Mouse (Mus musculus): Measurements from ENCODE around the gene Spef1. TPM values are rescaled to one million over a fixed set of nuclear protein-coding genes. Genes with fewer than 3 reads are reported as not detected.
A peak's percentile ranks its signal among the peaks of the same experiment; 100 is the strongest.

The Spef1 gene
- polyA plus RNA-seq, 1 experiment from 2014 or later = 10.1 TPM

GRCm38 (mm10) chr2:131159491-131159910, 27.6 kb downstream of the Spef1 start:
- H3K27ac ChIP-seq (ENCODE audit: low read depth, low read length) = peak overlapping the region; percentile 70
- 0 out of 2 replicates have a peak, but pooled peaks cover 5% of the 10 kb centered on the region for H3K36me3 ChIP-seq (ENCODE audit: control insufficient read depth, insufficient read depth, low read length)
- no peaks in the 10 kb centered on the region for H3K27me3 ChIP-seq (replicated peaks; ENCODE audit: control insufficient read depth, insufficient read depth, low read length)
- ATAC-seq = peak; percentile 72
- 0% methylated on average over 18 of the region's 18 CpGs for WGBS
- DNase-seq (ENCODE audit: low spot score) = no peak
- peak overlapping the region; percentile 85 for H3K4me2 ChIP-seq (ENCODE audit: low read length)
- H3K9ac ChIP-seq (ENCODE audit: low read length) = peak overlapping the region; percentile 74
- H3K9me3 ChIP-seq (replicated peaks; ENCODE audit: control insufficient read depth, low read length) = no peaks in the 10 kb centered on the region
- peak overlapping the region; percentile 73 for H3K4me3 ChIP-seq (ENCODE audit: low read depth, low read length)
- H3K4me1 ChIP-seq (ENCODE audit: control insufficient read depth, insufficient read depth, low read length) = peaks cover 6% of the 10 kb centered on the region

DNA sequence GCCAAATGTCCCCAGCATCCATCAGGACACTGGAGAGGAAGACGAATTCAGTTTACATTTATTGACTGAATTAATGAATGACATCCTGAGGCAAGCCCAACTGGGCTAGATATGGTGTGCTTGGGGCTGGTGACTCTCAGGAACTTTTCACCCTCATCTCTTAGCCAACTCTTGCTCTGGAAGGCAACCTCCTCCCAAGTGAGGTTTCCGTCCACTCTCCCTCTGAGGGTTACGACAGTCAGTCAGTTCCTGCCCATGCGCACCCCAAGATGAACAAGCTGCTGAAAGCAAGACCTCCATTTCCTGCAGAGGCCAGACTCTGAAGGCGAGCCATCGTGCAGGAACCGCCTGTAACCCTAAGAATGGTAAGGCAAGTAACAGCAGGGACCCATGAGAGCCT, 30.1 kb downstream of the Spef1 start:
- DNase-seq (ENCODE audit: low spot score) (no peak), ATAC-seq (no peak)
- no peaks in the 10 kb centered on the region for H3K27me3 ChIP-seq (replicated peaks; ENCODE audit: control insufficient read depth, insufficient read depth, low read length)
- H3K4me2 ChIP-seq (ENCODE audit: low read length) = no peak overlapping the region
- no peak overlapping the region for H3K4me3 ChIP-seq (ENCODE audit: low read depth, low read length)
- no peaks in the 10 kb centered on the region for H3K9me3 ChIP-seq (replicated peaks; ENCODE audit: control insufficient read depth, low read length)
- H3K27ac ChIP-seq (ENCODE audit: low read depth, low read length) = no peak overlapping the region
- H3K36me3 ChIP-seq (ENCODE audit: control insufficient read depth, insufficient read depth, low read length) = peaks cover 20% of the 10 kb centered on the region
- peaks cover 6% of the 10 kb centered on the region for H3K4me1 ChIP-seq (ENCODE audit: control insufficient read depth, insufficient read depth, low read length)
- 96% methylated on average over 7 of the region's 7 CpGs for WGBS
- no peak overlapping the region for H3K9ac ChIP-seq (ENCODE audit: low read length)

GRCm38 (mm10) chr2:131154036-131154435, 33.0 kb downstream of the Spef1 start:
- H3K4me2 ChIP-seq (ENCODE audit: low read length) = no peak overlapping the region
- DNase-seq (ENCODE audit: low spot score) (no peak), ATAC-seq (no peak)
- H3K9me3 ChIP-seq (replicated peaks; ENCODE audit: control insufficient read depth, low read length) = no peaks in the 10 kb centered on the region
- peaks cover 41% of the 10 kb centered on the region for H3K36me3 ChIP-seq (ENCODE audit: control insufficient read depth, insufficient read depth, low read length)
- H3K27me3 ChIP-seq (replicated peaks; ENCODE audit: control insufficient read depth, insufficient read depth, low read length) = no peaks in the 10 kb centered on the region
- no peak overlapping the region for H3K4me3 ChIP-seq (ENCODE audit: low read depth, low read length)
- H3K9ac ChIP-seq (ENCODE audit: low read length) = no peak overlapping the region
- H3K27ac ChIP-seq (ENCODE audit: low read depth, low read length) = no peak overlapping the region
- H3K4me1 ChIP-seq (ENCODE audit: control insufficient read depth, insufficient read depth, low read length) = peaks cover 6% of the 10 kb centered on the region
- WGBS = 94% methylated on average over 4 of the region's 4 CpGs

GRCm38 (mm10) chr2:131152166-131152730, 34.8 kb downstream of the Spef1 start:
- no peaks in the 10 kb centered on the region for H3K4me1 ChIP-seq (ENCODE audit: control insufficient read depth, insufficient read depth, low read length)
- no peak for ATAC-seq
- H3K9ac ChIP-seq (ENCODE audit: low read length) = no peak overlapping the region
- 95% methylated on average over 7 of the region's 7 CpGs for WGBS
- no peaks in the 10 kb centered on the region for H3K27me3 ChIP-seq (replicated peaks; ENCODE audit: control insufficient read depth, insufficient read depth, low read length)
- no peak overlapping the region for H3K4me3 ChIP-seq (ENCODE audit: low read depth, low read length)
- H3K36me3 ChIP-seq (ENCODE audit: control insufficient read depth, insufficient read depth, low read length) = peaks cover 59% of the 10 kb centered on the region
- no peak overlapping the region for H3K4me2 ChIP-seq (ENCODE audit: low read length)
- H3K9me3 ChIP-seq (replicated peaks; ENCODE audit: control insufficient read depth, low read length) = no peaks in the 10 kb centered on the region
- no peak overlapping the region for H3K27ac ChIP-seq (ENCODE audit: low read depth, low read length)
- no peak for DNase-seq (ENCODE audit: low spot score)

DNA sequence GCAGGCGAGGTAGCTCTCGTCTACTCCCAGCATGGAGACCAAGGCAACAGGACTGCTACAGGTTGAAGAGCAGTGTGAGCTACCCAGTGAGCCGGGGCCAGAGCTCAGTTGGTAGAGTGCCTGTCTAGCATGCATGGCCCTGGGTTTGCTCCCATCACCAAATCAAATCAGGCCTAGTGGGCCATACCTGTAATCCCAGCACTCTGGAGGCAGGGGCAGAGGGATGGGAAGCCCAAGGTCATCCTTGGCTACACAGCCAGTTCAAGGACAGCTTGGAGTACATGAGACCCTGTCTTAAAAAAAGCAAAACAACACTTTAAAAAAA, 37.9 kb downstream of the Spef1 start:
- Histone ChIP-seq H3K9me3 (replicated peaks; ENCODE audit: control insufficient read depth, low read length) (no peaks in the 10 kb centered on the region), H3K4me2 (ENCODE audit: low read length) (no peak overlapping the region), H3K27ac (ENCODE audit: low read depth, low read length) (no peak overlapping the region), H3K4me3 (ENCODE audit: low read depth, low read length) (no peak overlapping the region), H3K36me3 (ENCODE audit: control insufficient read depth, insufficient read depth, low read length) (peaks cover 83% of the 10 kb centered on the region), H3K27me3 (replicated peaks; ENCODE audit: control insufficient read depth, insufficient read depth, low read length) (no peaks in the 10 kb centered on the region), H3K4me1 (ENCODE audit: control insufficient read depth, insufficient read depth, low read length) (no peaks in the 10 kb centered on the region), H3K9ac (ENCODE audit: low read length) (no peak overlapping the region)
- DNase-seq (ENCODE audit: low spot score) = no peak
- no peak for ATAC-seq
- WGBS = 94% methylated on average over 3 of the region's 3 CpGs

GRCm38 (mm10) chr2:131148353-131149253, 38.5 kb downstream of the Spef1 start:
- no peak for DNase-seq (ENCODE audit: low spot score)
- no peaks in the 10 kb centered on the region for H3K27me3 ChIP-seq (replicated peaks; ENCODE audit: control insufficient read depth, insufficient read depth, low read length)
- H3K36me3 ChIP-seq (ENCODE audit: control insufficient read depth, insufficient read depth, low read length) = peaks cover 86% of the 10 kb centered on the region
- ATAC-seq = no peak
- H3K4me3 ChIP-seq (ENCODE audit: low read depth, low read length) = no peak overlapping the region
- H3K9me3 ChIP-seq (replicated peaks; ENCODE audit: control insufficient read depth, low read length) = no peaks in the 10 kb centered on the region
- no peaks in the 10 kb centered on the region for H3K4me1 ChIP-seq (ENCODE audit: control insufficient read depth, insufficient read depth, low read length)
- no peak overlapping the region for H3K27ac ChIP-seq (ENCODE audit: low read depth, low read length)
- 93% methylated on average over 8 of the region's 8 CpGs for WGBS
- no peak overlapping the region for H3K4me2 ChIP-seq (ENCODE audit: low read length)
- H3K9ac ChIP-seq (ENCODE audit: low read length) = no peak overlapping the region

- Histone ChIP-seq H3K4me3 (ENCODE audit: low read depth, low read length) (no peak overlapping the region), H3K4me2 (ENCODE audit: low read length) (no peak overlapping the region), H3K36me3 (ENCODE audit: control insufficient read depth, insufficient read depth, low read length) (peaks cover 75% of the 10 kb centered on the region), H3K9ac (ENCODE audit: low read length) (no peak overlapping the region), H3K27me3 (replicated peaks; ENCODE audit: control insufficient read depth, insufficient read depth, low read length) (no peaks in the 10 kb centered on the region), H3K27ac (ENCODE audit: low read depth, low read length) (no peak overlapping the region), H3K9me3 (replicated peaks; ENCODE audit: control insufficient read depth, low read length) (no peaks in the 10 kb centered on the region), H3K4me1 (ENCODE audit: control insufficient read depth, insufficient read depth, low read length) (no peaks in the 10 kb centered on the region)
- ATAC-seq (no peak), DNase-seq (ENCODE audit: low spot score) (no peak)
- whole genome bisulfite sequencing = 99% methylated on average over 8 of the region's 8 CpGs
Measured at GRCm38 (mm10) chr2:131147043-131147365, 40.1 kb downstream of the Spef1 start.

GRCm38 (mm10) chr2:131146193-131147042, 40.7 kb downstream of the Spef1 start:
- no peak overlapping the region for H3K4me3 ChIP-seq (ENCODE audit: low read depth, low read length)
- no peaks in the 10 kb centered on the region for H3K9me3 ChIP-seq (replicated peaks; ENCODE audit: control insufficient read depth, low read length)
- no peak overlapping the region for H3K27ac ChIP-seq (ENCODE audit: low read depth, low read length)
- H3K4me2 ChIP-seq (ENCODE audit: low read length) = no peak overlapping the region
- peaks cover 69% of the 10 kb centered on the region for H3K36me3 ChIP-seq (ENCODE audit: control insufficient read depth, insufficient read depth, low read length)
- H3K9ac ChIP-seq (ENCODE audit: low read length) = no peak overlapping the region
- ATAC-seq (no peak), DNase-seq (ENCODE audit: low spot score) (no peak)
- H3K27me3 ChIP-seq (replicated peaks; ENCODE audit: control insufficient read depth, insufficient read depth, low read length) = no peaks in the 10 kb centered on the region
- no peaks in the 10 kb centered on the region for H3K4me1 ChIP-seq (ENCODE audit: control insufficient read depth, insufficient read depth, low read length)
- 92% methylated on average over 21 of the region's 21 CpGs for WGBS
